Mouse (Mus musculus) spleen, postnatal 14 days (tissue): ENCODE results near the gene 4931406P16Rik.
"Not testable (repeated sequence)": the region's sequence is repeated elsewhere in the genome, so short reads cannot be mapped to it uniquely, and the experiment has no call there.

Experiments
- DNase-seq, 2 experiments: peaks; one replicate each; pipeline ENCODE4 v3.0.0; 2021 to 2022; ENCODE audit warnings: low spot score in 2 of 2

The 4931406P16Rik gene

DNA sequence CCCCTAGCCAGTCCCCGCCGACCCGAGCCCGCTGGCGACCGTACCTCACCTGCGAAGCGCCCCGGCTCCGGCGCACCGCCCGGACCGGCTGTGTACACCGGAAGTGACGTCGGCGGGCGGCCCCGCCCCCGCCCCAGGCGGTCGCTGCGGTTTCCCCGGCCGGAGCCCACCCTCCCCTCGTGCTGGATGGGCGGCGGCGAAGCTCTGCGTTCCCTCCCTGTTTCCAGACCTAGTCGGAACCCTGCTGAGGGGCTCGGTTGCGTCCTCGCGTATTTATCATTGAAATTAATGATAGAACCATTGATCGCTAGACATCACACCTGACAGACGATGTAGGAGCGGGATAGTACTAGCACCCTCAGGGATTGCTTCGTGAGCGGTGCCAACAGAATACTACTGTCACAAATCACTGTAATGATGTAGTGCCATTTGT lies at the start of gene 4931406P16Rik:
4931406P16Rik (minus strand) TSS at position 109 of the 433 bp plus-strand sequence.
- peak; percentile 70 to 83 for DNase-seq

DNA sequence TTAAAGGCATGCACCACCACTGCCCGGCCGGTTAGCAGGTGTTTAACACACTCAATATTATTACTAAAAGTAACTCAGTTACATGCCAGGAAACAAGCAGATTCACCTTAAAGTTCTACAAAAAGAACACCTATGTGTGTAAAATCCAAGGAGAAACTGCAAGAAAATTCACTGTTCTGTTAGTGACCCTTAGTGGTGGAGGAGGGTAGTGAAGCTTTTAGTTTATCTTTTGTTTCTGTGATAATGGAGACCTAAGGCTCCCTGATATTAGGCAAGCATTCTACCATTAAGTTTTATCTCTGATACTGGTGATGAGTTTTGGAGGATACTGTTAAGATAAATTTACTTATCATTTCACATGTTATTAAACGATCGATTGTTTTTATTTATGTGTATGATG lies 42.3 kb upstream of the 4931406P16Rik start:
- no peak for DNase-seq

DNA sequence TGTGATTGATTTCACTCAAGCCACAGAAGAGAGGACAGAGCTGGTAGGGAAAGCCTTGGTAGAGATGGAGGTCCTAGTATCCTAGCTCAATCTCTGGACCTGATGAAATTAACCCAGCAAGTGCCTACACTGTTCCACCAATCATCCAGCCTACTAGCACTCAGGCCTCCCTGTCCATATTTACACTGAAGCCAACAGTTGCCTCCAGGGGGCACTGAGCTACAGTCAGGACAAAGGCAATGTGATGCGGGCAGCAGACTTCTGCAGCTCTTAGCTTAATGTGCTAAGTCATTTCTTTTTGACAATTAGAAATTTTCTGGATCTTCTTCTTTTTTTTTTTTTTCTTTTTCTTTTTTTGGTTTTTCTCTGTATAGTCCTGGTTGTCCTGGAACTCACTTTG lies 38.6 kb upstream of the 4931406P16Rik start:
- DNase-seq: no peak

DNA sequence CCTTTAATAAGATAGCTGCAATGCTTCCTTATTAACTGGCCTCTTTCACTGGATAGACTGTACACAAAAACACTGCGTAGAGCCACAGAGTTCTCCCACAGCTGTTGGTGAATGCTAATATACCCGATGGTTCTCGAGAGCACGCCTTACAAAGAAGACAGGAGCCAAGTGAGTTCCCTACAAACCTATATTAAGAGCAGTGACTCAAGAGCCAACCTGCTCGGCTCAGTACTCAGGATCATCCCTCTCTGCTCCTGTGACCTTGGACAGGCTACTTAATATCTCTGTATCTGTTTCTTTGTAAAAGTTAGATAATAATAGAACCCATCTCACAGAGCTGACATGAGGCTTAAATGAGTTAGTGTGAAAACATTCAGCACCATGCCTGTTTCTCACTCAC lies 36.8 kb upstream of the 4931406P16Rik start:
- DNase-seq: no peak

DNA sequence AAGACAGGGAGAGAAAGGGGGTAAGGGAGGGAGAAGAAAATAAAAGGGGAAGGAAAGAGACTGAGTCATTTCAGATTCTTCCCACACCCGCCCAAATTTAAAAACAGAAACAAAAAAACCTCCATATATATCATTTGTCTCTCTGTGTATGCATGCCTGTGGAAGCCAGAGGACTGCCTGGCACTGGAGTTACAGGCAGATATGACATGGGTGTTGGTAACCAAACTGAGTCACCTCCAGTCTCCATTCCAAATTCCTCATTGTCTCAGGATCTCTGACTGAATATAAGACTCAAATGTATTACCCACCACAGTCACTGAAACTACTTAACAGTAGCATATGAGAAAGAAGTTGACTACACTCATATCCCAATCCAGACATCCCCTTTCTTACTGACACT lies 34.7 kb upstream of the 4931406P16Rik start:
- DNase-seq: no peak

DNA sequence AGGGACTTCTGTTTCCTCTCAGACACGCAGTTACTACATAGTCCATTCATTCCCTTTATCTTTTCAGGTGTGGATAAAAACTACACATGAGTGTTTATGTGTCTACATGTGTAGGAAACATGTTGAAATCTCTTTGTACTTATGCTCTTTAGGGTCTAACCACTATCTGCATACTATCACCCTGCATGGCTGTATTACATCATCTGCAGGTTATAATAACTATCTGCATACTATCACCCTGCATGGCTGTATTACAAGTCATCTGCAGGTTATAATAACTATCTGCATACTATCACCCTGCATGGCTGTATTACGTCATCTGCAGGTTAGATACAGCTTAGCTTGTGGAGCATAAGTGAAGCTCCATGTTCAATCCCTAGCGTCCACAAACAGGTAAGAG lies 33.7 kb upstream of the 4931406P16Rik start:
- no peak for DNase-seq

DNA sequence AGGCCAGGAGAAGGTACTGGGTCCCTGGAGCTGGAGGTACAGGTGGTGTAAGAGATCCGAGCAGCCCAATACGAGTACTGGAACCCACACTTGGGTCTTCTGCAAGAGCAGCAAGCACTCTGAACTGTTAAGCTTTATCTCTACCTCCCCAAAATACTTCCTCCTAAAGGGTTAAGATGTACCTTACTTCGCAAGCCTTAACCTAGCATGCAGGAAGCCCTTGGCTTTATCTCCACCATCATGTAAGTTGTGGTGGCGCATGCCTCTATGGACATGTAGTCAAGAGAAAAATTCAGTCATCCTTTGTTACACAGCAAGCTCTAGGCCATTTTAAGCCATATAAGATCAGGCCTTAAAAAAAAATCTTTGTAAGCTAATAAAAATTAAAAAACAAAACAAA lies 33.2 kb upstream of the 4931406P16Rik start:
- no peak for DNase-seq

DNA sequence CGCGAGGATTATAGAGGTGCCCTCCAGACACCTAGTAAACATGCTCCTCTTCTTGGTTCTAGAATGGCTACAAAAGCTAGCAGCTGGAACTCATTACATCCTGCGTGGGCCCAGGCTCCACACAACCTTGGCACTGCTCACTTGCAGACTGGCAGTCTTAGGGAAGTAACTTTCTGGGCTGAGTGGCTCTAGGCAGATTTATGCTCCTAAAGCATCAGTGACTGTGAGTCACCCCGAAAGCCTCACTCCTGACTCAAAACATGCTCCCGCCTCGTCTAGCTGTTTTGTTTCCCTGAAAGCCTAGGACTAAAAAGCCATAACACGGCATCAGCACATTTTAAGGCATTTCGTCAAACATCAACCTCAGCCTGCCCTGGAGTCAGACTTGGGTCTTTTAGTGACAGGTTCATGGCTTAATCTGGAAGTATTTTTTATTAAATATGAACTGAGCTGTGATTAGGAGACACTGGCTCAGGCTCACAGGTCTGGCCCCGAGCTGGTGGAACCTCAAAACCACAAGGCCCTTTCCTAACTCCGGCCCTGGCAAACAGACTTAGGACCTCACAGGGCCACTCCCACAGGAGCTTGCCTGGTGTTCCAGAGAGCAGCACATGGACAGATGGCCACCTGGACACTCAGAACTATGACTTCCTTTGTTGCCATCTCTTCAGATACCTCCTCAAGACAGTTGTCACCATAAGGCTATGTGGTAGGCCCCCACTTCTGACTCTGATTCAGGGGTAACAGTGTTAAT lies 28.9 kb upstream of the 4931406P16Rik start:
- no peak for DNase-seq

DNA sequence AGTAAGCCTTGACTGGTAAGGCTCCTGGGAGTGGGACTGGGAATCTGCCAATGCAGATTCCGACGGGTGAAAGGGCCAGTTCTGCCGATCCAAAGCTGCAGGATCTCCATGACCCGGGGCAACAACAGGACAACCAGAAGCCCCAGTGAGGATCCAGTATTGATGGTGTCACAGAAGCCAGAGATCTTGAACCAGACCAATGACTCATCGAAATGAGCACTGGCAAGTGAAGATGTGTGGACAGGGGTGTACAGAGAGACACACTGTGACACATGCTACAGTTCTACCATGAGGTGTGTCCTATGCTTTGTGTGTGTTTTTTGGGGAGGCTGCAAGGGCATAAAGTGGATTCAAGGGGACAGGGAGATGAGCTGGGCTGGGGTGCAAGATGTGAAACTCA lies 27.5 kb upstream of the 4931406P16Rik start:
- DNase-seq: no peak

DNA sequence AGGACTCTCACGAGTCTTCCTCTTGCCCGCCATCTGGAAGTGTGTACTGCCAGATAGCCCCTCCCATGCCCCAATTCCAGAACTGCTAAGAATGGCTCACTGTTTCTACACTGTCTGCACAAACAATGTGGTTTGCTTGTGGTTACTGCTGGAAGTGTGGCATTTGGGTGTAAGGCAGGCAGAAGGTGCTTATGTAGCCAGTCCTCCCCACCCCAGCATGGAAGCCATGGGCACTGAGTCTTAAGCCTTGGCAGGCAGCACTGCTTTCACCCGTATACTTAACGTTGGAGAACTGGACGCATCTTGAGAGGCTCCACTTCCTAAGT lies 25.8 kb upstream of the 4931406P16Rik start:
- DNase-seq: no peak

DNA sequence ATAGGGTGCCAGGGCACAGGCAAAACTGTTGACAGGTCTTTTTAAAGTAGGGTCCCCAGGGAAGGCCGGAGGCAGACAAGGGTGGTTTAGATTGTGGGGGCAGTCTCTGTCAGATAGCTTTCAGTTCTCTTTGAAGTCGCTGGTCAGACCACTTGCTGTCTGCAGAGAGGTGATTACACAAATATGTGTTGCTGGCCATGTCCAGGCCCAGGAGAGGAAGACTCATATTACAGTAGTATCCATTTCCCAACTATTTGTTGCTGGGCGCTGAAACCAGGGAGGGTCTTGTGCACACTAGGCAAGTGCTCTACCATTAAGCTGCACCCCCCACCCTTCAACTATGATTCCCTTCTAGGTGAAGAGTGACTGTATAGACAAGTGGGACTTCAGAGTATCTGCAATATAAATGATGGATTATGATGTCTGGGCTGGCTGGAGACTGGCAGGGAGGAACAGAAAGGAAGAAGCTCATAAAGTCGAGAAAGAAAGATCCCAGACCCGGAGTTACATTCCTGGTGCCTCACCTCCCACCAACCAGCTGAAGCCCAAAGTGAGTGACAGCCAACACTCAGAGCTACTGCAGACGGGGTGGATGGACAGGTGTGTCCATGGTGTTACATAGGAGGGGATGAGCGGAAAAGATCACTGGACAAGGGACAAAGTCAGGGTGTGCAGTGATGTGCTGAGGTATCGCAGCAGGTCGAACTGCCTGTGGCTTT lies 25.3 kb upstream of the 4931406P16Rik start:
- DNase-seq: no peak

DNA sequence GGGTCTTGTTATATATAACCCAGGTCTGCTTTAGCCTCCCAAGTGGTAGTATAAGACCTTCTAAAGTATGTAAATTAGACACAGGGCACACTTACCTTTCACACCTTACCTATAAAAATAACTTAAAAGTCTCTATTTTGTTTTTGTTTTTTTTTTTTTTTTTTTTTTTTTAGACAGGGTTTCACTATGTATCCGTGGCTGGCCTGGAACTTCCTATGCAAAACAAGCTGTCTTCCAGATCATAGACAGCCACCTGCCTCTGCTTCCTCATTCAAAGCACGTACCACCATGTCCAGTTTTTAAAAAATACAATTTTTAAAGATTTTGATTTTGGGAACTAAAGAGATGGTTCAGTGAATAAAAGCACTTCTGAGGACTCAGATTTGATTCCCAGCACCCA lies 23.9 kb upstream of the 4931406P16Rik start:
- no peak for DNase-seq

DNA sequence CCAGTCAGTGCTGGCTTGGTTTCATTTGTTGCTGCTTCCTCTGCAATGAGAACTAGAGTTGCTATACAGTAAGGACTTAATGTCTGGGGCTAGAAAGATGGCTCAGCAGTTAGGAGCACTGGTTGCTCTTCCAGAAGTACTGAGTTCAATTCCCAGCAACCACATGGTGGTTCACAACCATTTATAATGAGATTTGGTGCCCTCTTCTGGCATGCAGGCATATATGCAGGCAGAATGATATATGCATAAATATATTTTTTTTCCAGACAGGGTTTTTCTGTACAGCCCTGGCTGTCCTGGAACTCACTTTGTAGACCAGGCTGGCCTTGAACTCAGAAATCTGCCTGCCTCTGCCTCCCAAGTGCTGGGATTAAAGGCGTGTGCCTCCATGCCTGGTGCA lies 23.2 kb upstream of the 4931406P16Rik start:
- not testable (repeated sequence) for DNase-seq

DNA sequence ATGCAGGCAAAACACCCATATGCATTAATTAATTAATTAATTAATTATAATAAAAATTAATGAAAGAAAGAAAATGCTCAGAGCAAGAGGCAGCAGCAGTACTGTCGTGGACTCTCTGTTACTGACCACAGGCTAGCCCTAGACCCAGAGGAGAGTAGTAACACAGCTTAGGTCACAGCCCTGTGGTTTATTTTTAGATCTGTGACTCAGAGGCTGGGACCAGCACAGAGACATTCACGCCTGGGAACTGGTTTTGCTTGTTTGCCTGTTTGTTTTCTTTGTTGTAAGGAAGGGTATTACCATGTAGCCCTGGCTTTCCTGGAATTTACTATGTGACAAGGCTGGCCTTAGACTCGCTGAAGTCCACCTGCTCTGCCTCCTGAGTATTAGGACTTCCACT lies 14.1 kb upstream of the 4931406P16Rik start:
- no peak for DNase-seq

DNA sequence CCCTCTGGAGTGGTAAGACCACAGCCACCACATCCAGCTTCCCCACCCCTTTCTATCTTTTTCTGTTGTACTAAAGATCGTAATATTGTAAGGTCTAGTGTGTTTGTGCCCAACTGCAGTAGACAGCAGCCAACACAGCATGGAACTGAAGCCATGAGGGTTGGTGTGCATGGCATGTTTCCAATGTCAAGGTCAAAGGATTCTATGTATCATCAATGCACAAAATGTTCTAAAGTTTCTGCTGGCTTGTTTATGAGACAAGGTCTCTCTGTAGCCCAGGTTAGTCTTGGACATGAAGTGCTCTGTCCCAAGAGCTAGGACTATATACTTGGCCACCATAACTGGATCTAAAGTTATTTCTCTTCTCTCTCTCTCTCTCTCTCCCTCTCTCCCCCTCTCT lies 11.5 kb upstream of the 4931406P16Rik start:
- DNase-seq: no peak

DNA sequence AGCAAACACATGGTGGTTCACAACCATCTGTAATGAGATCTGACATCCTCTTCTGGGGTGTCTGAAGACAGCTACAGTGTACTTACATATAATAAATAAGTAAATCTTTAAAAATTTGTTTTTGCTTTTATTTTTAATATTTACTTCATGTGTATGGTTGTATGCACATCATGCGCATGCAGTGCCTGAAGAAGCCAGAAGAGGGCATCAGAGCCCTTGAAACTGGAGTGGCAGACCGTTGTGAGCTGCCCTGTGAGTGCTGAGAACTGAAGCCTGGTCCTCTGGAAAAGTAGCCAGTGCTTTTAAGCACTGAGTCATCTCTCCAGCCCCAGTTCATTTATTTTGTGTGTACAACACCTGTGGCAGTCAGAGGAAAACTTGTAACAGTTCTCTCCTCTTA lies 10.7 kb upstream of the 4931406P16Rik start:
- no peak for DNase-seq

DNA sequence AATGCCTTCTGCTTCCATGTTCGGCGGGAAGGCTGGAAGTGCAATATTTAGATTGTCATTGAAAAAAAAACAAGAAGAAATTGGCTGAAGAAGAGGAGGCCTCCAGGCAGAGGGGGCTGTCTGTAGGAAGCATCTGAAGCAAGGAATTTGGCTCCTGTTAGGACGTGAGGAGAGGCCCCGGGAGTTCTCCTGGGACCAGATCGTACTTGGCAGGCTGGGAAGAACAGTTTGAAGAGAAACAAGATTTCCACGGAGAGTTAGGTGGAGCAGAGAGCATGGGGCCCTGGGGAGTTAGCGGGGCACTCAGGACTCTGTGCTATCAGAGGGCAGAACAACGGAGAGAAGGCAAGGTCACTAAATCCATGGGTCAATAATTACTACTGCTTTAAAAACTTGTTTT lies 10.0 kb upstream of the 4931406P16Rik start:
- DNase-seq: no peak

DNA sequence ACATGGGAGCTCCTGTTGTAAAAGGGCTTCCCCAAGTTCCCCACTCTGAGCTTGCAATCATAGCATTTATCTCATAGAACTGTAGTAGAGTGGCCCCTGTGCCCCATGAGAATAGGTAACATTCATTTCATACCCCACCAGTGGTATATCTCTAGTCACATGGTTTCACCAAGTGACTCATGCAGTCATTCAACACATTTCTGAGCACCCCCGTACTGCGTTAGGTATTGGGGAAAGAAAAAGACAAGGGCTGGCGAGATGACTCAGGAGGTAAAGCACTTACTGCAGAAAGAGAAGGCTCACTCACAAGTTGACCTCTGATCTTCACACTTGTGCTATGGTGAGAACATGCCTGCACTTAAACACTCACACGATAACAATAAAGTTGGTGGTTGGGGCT lies 8.6 kb upstream of the 4931406P16Rik start:
- DNase-seq: no peak

DNA sequence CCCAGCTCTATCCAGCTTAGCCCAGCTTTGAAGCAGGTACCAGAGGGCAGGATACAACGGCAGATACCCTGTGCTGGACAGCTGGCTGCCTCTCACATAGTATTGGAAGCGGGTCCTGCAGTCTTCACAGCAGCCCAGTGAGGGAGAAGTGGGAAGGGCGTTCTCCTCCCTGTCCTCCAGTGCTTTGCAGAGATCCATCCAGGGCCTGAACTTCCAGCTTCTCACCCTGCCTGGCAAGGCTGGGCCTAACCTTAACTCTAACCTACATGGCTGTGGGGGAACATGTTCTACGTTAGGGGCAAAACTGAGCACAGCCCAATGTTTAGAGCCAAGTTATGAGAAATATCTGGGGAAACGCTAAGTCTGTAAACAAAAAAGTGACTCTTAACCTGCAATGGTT lies 7.8 kb upstream of the 4931406P16Rik start:
- DNase-seq: no peak

DNA sequence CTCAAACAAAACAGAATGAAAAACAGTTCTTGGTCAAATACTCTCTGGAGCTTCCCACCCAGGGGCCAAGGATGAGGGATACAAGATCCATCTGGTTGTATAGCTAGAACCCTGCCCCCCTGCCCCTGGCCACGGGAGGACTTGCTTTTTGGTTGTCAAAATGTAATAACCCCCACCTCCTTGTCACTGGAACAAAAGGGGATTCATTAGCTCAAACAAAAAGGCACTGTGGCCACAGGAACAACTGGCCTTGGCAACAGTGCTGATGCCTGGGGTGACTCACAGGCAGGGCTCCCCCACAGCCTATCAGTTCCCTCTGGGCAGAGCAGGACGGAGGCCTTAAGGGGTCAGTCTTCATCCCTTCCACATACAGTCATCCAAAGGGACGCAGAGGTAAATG lies 6.6 kb upstream of the 4931406P16Rik start:
- DNase-seq: no peak

DNA sequence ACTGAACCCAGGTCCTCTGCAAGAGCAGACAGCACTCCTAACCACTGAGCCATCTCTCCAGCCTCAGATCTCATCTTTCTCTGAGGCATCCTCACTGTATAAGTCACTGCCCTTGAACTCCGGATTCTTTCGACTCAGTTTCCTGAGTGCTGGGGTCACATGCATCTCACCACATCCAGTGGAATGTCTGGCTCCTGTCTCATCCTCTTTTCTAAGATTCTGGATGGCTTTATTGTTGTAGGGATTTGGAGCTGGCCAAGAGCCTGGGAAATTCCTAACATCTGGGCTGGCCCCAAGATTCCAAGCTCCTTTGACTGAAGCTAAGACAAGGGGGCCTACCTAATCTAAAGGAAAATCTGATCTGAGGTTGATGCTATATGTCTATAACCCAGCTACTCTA lies 5.8 kb upstream of the 4931406P16Rik start:
- DNase-seq: no peak

DNA sequence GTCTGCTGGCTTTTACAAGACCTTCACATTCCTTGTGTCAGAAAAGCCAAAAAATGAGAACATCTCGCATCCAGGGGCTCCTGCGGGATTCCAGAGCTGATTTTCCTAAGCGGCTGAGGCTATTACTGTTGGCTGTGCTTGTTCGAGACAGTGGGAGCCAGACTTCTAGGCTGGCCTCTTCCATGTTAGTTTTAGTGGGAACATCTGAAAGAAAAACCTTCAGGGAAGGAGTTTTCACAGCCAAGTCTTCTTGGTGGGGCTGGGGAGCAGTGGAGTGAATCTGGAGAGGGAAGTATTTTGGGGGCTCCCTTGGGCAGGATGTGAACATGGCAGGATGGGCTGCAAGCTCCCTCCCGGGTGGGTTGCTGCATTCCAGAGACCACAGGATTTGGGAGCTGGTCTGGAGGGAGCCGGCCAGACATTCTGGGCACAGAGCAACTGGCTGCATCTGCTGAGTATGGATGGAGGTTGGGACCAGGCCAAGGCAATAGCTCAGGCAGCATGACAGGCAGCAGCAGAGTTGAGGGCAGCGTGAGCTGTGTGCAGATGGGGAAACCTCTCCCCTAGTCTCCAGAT lies 4.6 kb upstream of the 4931406P16Rik start:
- DNase-seq: no peak

DNA sequence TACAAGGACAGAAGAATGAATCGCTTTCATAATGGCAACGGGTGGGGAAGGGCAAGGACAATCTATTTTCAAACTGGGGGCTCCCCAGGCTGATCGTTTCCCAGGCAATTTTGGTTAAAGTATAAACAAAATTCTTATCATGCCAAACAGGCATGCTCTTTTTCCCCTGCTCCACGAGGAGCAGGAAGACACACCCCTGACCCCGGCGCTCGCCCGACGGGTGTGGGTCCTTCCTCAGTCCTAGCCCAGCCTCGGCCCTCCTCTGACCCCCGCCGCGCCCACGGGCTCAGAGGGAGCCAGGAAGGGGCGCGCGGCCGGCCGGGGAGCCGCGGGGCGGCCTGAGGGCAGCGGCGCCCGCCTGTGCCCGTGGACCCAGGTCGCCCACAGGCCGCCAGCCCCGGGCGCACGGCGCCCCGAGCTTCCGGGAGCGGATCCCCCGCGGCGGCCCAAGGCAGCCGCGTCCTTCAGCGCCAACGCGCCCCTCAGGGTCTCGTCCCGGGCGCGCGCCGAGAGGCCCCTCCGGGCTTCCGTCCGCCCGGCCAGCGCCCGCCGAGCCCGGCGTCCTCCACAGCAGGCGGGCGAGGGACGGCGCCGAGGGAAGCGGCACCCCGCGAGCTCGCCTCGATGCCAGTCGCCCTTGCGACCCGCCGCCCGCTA lies 437 bp downstream of the 4931406P16Rik start:
- peak; percentile 29 to 37 for DNase-seq
